In the genomic region with DNA sequence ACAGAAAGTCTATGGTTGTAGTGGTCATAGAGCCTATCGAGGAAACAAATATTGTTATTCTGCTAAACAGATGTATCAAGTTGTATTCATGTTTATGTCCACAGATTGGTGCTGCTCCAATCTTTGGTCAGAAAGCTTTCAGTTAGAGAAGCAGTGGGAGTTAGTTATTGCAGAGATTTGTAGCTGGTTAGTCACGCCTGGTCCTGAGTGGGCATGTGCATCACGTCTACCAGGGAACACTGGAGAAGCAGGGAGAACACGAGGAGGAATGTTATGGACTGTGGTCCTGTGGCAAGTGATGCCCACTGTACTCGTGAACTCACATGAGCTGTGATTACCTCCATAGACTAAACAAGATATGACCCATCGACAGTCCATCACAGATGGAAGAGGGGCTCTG, we compare ENCODE assay signal across 24 mouse cellular contexts.
"Had no signal": no experiment of that assay in that cellular context is flagged by ENCODE, and none has a peak within 500 bp of the region (broad histone marks: within the 10 kb centered on the region; RNA-seq: fewer than 3 reads in every experiment).

No protein-coding gene starts in this region.

- H3K27ac ChIP-seq: embryonic facial prominence, embryonic 10.5 days; embryonic facial prominence, embryonic 12.5 days; embryonic facial prominence, embryonic 13.5 days; embryonic facial prominence, embryonic 15.5 days; forebrain, embryonic 10.5 days; forebrain, embryonic 12.5 days; forebrain, embryonic 13.5 days; forebrain, embryonic 15.5 days; gastrocnemius, adult 2 months; heart, adult 2 months had no signal

- H3K4me3 ChIP-seq: embryonic facial prominence, embryonic 10.5 days; embryonic facial prominence, embryonic 12.5 days; embryonic facial prominence, embryonic 13.5 days; embryonic facial prominence, embryonic 15.5 days; erythroblast, embryonic 14.5 days; forebrain, embryonic 10.5 days; forebrain, embryonic 12.5 days; forebrain, embryonic 13.5 days; forebrain, embryonic 15.5 days; gastrocnemius, adult 2 months; heart, adult 2 months had no signal

- DNase-seq: cerebellum, adult 8-10 months; cerebellum, adult 9-10 months; cerebellum, adult 9-11 months; cerebellum, postnatal 25 days; cerebellum, postnatal 36 days; embryo, embryonic 11 days; forebrain, postnatal 0 days; gastrocnemius, adult 2 months; gastrocnemius, postnatal 10 days; gastrocnemius, postnatal 14 days; gastrocnemius, postnatal 25 days; gastrocnemius, postnatal 36 days; heart, adult 11 months; heart, adult 18-20 months; heart, adult 2 months had no signal
